Mouse (Mus musculus) stomach, embryonic 14.5 days (tissue): ENCODE data around the gene Gm49403. TPM values are rescaled to one million over a fixed set of nuclear protein-coding genes. Genes with fewer than 3 reads are reported as not detected.

ENCODE experiments used
- ATAC-seq: fragments of 200-750 bp; cut with Nextera tagmentation; 2 replicates; pipeline ENCODE4 v1.8.0; 2017; ENCODE audit warnings: low read depth, moderate TSS enrichment; ENCODE audit not compliant: insufficient number of reproducible peaks, insufficient read depth, low FRiP score
- H3K27ac ChIP-seq: fragments of 300-500 bp; sonication (generic); 2 replicates; pipeline ENCODE4 v1.5.1; 2014; ENCODE audit warnings: mild to moderate bottlenecking, low read length, moderate library complexity, mixed read lengths
- H3K27me3 ChIP-seq: fragments of 300-500 bp; sonication (generic); 2 replicates; pipeline ENCODE4 v1.6.1; 2014; ENCODE audit warnings: low read length, control low read depth, mixed read lengths; ENCODE audit not compliant: control insufficient read depth, insufficient read depth
- H3K36me3 ChIP-seq: fragments of 300-500 bp; sonication (generic); 2 replicates; pipeline ENCODE4 v1.6.1; 2014; ENCODE audit warnings: mild to moderate bottlenecking, control low read depth, low read length, moderate library complexity, mixed read lengths; ENCODE audit not compliant: control insufficient read depth, insufficient read depth
- H3K4me1 ChIP-seq: fragments of 300-500 bp; sonication (generic); 2 replicates; pipeline ENCODE4 v1.6.1; 2014; ENCODE audit warnings: low read length, control low read depth, mixed read lengths; ENCODE audit not compliant: control insufficient read depth, insufficient read depth
- H3K4me2 ChIP-seq: fragments of 300-500 bp; sonication (generic); replicated peaks from 2 replicates; pipeline ENCODE4 v1.6.1; 2014; ENCODE audit warnings: low read depth, low read length, control low read depth
- H3K4me3 ChIP-seq: fragments of 300-500 bp; sonication (generic); 2 replicates; pipeline ENCODE4 v1.5.1; 2014; ENCODE audit warnings: low read depth, low read length, control low read depth
- H3K9ac ChIP-seq: fragments of 300-500 bp; sonication (generic); replicated peaks from 2 replicates; pipeline ENCODE4 v1.6.1; 2014; ENCODE audit warnings: low read depth, mild to moderate bottlenecking, control low read depth, low read length, moderate library complexity, mixed read lengths
- H3K9me3 ChIP-seq: fragments of 300-500 bp; sonication (generic); 2 replicates; pipeline ENCODE4 v1.6.1; 2016; ENCODE audit warnings: low read depth, low read length, control low read depth; ENCODE audit not compliant: control insufficient read depth
- WGBS: fragments of 180-500 bp; shearing (Covaris S2); extraction: QIAGEN DNeasy Blood & Tissue Kit; methylation state at CpG from one replicate; pipeline ENCODE4 v1.1.7; 2014; 5-methylcytosine and 5-hydroxymethylcytosine counted together
- polyA plus RNA-seq: library from polyadenylated mRNA; unstranded; fragments of >200 nt; fragmentation: Nextera tagmentation; extraction: Ambion mirVana; gene quantifications from 2 replicates; pipeline ENCODE4 v1.2.1, GENCODE M21; 2014

Gm49403 gene
- polyA plus RNA-seq, 1 experiment from 2014 or later, result not detected

DNA sequence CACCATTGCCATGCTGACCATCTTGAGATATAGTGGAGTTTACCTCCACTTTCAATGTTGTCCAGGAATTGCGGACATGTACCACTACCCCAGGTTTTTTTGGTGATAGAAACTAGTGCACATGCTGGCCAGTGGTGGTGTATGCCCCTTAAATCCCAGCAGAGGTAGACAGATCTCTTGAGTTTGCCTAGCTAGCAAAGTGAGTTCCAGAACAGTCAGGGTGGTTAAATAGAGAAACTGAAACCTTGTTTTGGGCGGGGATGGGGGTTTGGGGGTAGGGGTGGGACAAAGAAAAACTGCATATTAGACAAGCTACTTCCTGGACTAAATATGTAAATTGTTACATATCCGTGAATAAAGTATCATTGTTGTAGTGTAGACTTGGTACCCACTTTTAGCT, 35.3 kb downstream of the Gm49403 start:
- no peak for ATAC-seq
- H3K9me3 ChIP-seq, result no peaks in the 10 kb centered on the region
- H3K27ac ChIP-seq, result no peak overlapping the region
- H3K36me3 ChIP-seq, result peaks cover 30% of the 10 kb centered on the region
- WGBS, result 89% methylated on average over 3 of the region's 3 CpGs
- no peaks in the 10 kb centered on the region for H3K27me3 ChIP-seq
- H3K4me3 ChIP-seq, result no peak overlapping the region
- peaks cover 9% of the 10 kb centered on the region; the same call in 1 of the 2 replicates for H3K4me1 ChIP-seq
- no peak overlapping the region for H3K4me2 ChIP-seq
- no peak overlapping the region for H3K9ac ChIP-seq

DNA sequence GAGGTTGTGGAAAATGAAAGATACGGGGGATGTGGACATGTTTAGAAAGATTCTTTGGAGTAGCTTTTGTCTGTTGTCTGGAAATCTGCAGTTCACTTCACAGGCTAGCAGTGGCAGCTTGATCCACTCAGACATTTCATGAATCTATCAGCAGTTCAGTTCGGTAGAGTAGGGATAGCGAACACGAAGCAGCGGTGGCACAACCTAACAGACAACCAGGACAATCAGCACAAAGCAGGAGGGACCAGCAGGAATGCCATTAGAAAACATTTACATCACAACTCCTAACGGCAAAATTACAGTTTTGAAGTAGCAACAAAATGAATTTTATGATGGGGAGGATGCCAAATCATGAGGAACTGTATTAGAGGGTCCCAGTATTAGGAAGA, 35.9 kb downstream of the Gm49403 start:
- 65% methylated on average over 6 of the region's 6 CpGs for WGBS
- peaks cover 9% of the 10 kb centered on the region; the same call in 1 of the 2 replicates for H3K4me1 ChIP-seq
- no peak for ATAC-seq
- H3K4me3 ChIP-seq, result peak overlapping the region; percentile 71
- H3K9me3 ChIP-seq, result no peaks in the 10 kb centered on the region
- H3K27me3 ChIP-seq, result no peaks in the 10 kb centered on the region
- peak overlapping the region; percentile 86 for H3K27ac ChIP-seq
- peaks cover 24% of the 10 kb centered on the region for H3K36me3 ChIP-seq
- H3K9ac ChIP-seq, result peak overlapping the region; percentile 57; the same call in 1 of the 2 replicates
- H3K4me2 ChIP-seq, result peak overlapping the region; percentile 77

DNA sequence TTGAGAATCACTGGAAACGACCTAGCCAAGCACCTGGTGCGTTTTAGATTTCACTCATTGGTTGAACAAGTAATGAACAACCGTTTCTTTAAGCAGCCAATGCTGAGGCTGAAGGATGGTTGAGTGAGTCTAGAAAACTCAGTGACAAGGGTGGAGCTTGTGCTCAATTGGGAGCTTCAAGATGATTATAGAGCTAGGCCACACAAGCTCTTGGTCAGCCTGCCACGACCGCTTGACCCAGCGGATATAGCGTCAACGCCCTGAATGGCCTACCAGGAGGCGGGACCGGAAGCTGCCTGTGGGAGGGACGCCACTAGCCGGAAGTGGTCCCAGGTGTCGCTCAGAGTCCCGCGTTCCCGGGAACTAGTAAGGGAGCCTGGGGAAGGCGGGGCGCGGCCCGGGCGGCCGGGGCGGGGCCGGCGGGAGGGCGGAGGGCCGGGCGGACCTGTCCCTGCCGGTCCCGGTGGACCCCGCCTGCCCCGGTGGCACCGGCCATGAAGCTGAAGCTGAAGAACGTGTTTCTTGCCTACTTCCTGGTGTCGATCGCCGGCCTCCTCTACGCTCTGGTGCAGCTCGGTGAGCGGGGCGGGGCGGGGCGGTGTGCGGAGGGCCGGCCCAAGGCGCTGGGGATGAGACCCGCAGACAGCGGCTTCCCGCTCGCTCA, 36.5 kb downstream of the Gm49403 start, which contains the start of gene B3gat3:
TSS of gene B3gat3 (plus strand) at position 302 of the 664 bp plus-strand sequence.
- H3K27me3 ChIP-seq, result no peaks in the 10 kb centered on the region
- H3K9ac ChIP-seq, result peak within 1 kb of the TSS; percentile 57
- peak within 1 kb of the TSS; percentile 71 for H3K4me3 ChIP-seq
- 3% methylated on average over 37 of the region's 50 CpGs for WGBS
- peak within 1 kb of the TSS; percentile 86 for H3K27ac ChIP-seq
- H3K36me3 ChIP-seq, result peaks cover 19% of the 10 kb centered on the region
- peak within 1 kb of the TSS; percentile 77 for H3K4me2 ChIP-seq
- peaks cover 9% of the 10 kb centered on the region; the same call in 1 of the 2 replicates for H3K4me1 ChIP-seq
- peak; percentile 97 for ATAC-seq
- no peaks in the 10 kb centered on the region for H3K9me3 ChIP-seq

DNA sequence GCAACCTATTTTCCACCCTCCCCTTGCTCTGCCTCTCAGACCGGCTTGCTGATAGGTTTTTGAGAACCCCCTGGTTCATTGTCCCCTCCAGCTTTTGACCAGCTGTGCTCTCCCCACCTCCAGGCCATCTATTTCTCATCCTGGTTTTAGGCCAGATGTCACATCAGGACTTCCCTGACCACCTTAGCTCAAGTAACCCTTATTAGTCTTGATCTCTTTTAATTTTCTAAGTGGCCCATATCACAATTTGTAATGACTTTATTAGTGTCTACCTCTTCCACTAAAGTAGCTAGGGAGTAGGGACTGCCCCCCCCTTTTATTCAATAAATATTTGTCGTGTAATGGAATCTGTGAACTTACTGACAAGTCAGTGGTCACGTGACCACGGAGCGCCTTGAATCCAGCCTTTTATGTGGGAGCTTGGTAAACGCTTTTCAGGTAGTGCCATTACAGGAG, 37.1 kb downstream of the Gm49403 start:
- peak; percentile 11; the same call in 1 of the 2 replicates for ATAC-seq
- Histone ChIP-seq H3K27ac (peak overlapping the region; percentile 86; the same call in 1 of the 2 replicates), H3K36me3 (peaks cover 17% of the 10 kb centered on the region), H3K4me1 (peaks cover 9% of the 10 kb centered on the region; the same call in 1 of the 2 replicates), H3K4me3 (peak overlapping the region; percentile 71), H3K9me3 (no peaks in the 10 kb centered on the region), H3K9ac (peak overlapping the region; percentile 57), H3K4me2 (peak overlapping the region; percentile 77), H3K27me3 (no peaks in the 10 kb centered on the region)
- WGBS, result 2% methylated on average over 6 of the region's 6 CpGs

DNA sequence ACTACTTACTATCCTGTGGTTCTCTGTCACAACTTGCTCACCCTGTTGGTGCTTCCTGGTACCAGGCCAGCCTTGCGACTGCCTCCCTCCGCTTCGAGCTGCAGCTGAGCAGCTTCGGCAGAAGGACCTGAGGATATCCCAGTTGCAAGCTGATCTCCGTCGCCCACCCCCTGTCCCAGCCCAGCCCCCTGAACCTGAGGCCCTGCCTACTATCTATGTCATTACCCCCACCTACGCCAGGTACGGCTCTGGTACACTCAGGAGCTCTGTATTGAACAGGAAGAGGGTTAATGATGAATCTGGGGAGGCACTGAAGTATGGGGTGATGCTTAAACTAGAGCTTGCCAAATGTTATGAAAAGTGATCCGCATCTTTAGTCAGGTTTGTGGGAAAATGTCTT, 38.0 kb downstream of the Gm49403 start:
- peak overlapping the region; percentile 77; the same call in 1 of the 2 replicates for H3K4me2 ChIP-seq
- H3K9me3 ChIP-seq, result no peaks in the 10 kb centered on the region
- H3K4me1 ChIP-seq, result peaks cover 9% of the 10 kb centered on the region; the same call in 1 of the 2 replicates
- no peak for ATAC-seq
- 85% methylated on average over 9 of the region's 9 CpGs for WGBS
- H3K27me3 ChIP-seq, result no peaks in the 10 kb centered on the region
- peak overlapping the region; percentile 71 for H3K4me3 ChIP-seq
- H3K27ac ChIP-seq, result no peak overlapping the region
- peak overlapping the region; percentile 57; the same call in 1 of the 2 replicates for H3K9ac ChIP-seq
- peaks cover 16% of the 10 kb centered on the region for H3K36me3 ChIP-seq

DNA sequence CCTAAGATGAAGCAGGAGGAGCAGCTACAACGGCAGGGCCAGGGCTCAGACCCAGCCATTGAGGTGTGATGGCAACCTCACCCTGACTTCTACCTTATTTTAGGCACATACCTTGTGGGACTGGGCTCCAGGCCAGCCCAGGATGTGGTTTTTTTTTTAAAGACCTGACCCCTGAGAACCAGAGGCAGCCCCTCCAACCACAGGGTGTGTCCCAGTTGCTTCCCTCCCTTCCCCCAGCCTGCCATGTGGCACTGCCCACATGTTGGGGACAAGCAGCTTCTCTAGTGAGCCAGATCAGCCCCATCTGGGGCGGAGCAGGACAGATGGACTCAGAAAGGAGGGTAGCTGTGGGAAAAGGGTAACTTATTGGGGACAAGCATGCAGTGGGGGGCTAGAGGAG, 43.0 kb downstream of the Gm49403 start:
- H3K4me2 ChIP-seq, result no peak overlapping the region
- ATAC-seq, result no peak
- 94% methylated on average over 2 of the region's 2 CpGs for WGBS

DNA sequence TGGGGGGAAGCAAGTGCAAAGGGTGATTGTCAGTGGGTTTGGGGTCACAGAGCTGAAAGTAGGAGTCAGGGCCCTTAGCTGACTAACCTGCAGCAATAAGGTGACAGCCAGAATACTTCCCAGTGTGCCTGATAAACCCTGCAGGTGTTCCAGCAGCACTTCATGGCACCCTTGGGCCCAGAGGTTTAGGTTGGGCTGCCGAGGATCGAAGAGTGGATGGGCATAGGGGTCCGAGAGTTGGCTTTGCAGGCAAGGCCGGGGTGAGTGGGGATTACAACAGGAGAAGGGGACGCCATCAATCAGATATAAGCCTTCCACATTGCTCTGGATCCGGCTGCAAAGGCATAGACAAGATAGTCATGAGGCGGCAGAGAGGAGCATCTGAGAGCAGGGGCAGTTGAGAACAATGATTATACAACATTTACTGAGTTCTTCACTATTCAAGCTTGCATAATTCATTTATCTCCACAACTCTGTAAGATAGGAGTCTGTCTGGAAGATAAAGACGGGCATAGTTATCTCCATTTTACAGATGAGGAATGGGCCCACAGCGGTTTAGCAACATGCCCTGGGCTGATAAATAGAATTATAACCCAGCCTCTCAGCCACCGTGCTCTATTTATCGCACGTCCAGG, 44.3 kb downstream of the Gm49403 start:
- no peak overlapping the region for H3K4me2 ChIP-seq
- no peak overlapping the region for H3K4me3 ChIP-seq
- WGBS, result 83% methylated on average over 12 of the region's 12 CpGs
- no peaks in the 10 kb centered on the region for H3K27me3 ChIP-seq
- ATAC-seq, result no peak
- peaks cover 25% of the 10 kb centered on the region; the same call in 1 of the 2 replicates for H3K36me3 ChIP-seq
- H3K9me3 ChIP-seq, result no peaks in the 10 kb centered on the region
- peaks cover 10% of the 10 kb centered on the region; the same call in 1 of the 2 replicates for H3K4me1 ChIP-seq
- no peak overlapping the region for H3K27ac ChIP-seq
- H3K9ac ChIP-seq, result no peak overlapping the region

More for the DNA sequence above, 43.0 kb downstream of the Gm49403 start:
- Histone ChIP-seq H3K9ac (no peak overlapping the region), H3K27me3 (no peaks in the 10 kb centered on the region), H3K36me3 (peaks cover 21% of the 10 kb centered on the region; the same call in 1 of the 2 replicates), H3K9me3 (no peaks in the 10 kb centered on the region), H3K4me1 (peaks cover 11% of the 10 kb centered on the region; the same call in 1 of the 2 replicates), H3K4me3 (no peak overlapping the region), H3K27ac (no peak overlapping the region)

DNA sequence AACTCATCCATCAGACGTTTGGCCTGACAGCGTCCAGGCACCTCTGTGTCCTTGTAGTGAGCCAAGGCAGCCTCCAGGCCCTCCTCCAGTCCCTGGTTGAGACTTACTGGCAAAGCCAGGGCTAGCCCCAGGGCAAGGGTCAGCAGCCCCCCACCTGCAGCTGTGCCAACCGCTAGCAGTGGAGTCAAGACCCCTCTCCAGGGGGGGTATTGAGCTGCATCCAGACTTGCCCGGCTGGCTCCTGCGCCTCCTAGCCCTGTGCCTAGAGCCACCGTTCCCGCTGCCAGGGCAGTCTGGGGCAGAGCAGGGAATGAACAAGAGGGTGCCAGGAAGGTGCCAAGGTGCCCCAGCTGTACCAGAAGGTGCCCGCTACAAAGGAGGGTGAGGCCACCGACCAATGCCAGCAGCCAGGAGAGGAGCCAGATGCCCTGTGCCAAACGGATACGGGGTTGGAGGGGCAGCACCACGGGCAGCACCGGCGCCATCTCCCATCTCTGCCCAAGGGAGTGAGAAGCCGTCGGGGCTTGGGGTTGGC, 45.0 kb downstream of the Gm49403 start:
- WGBS, result 31% methylated on average over 16 of the region's 16 CpGs
- peak overlapping the region; percentile 81; the same call in 1 of the 2 replicates for H3K27ac ChIP-seq
- 0 out of 2 replicates have a peak overlapping the region, but pooled peaks have one; percentile 68 for H3K9ac ChIP-seq
- no peak for ATAC-seq
- H3K27me3 ChIP-seq, result no peaks in the 10 kb centered on the region
- peak overlapping the region; percentile 73 for H3K4me2 ChIP-seq
- H3K4me1 ChIP-seq, result peaks cover 10% of the 10 kb centered on the region; the same call in 1 of the 2 replicates
- H3K36me3 ChIP-seq, result peaks cover 32% of the 10 kb centered on the region; the same call in 1 of the 2 replicates
- H3K4me3 ChIP-seq, result peak overlapping the region; percentile 85; the same call in 1 of the 2 replicates
- H3K9me3 ChIP-seq, result no peaks in the 10 kb centered on the region
